ENCODE assay signal across 9 mouse cellular contexts in genomic region chr12:14150568-14150909, GRCm38 (mm10). TPM values are rescaled to one million over a fixed set of nuclear protein-coding genes. Genes with fewer than 3 reads are reported as not detected.
A peak's percentile ranks its signal among the peaks of the same experiment; 100 is the strongest.
DNase-seq lines count a peak whose midpoint lies in the region; ATAC-seq and TF ChIP-seq lines count a peak whose summit lies in the region.
"Had no signal": no experiment of that assay in that cellular context is flagged by ENCODE, and none has a peak within 500 bp of the region (broad histone marks: within the 10 kb centered on the region; RNA-seq: fewer than 3 reads in every experiment).

No protein-coding gene starts in this region.

- peak overlapping the region; percentile 76 for H3K4me2 ChIP-seq in embryonic facial prominence, embryonic 14.5 days (ENCODE audit: low read depth, low read length)
- H3K4me2 ChIP-seq in intestine, embryonic 15.5 days (replicated peaks) = peak overlapping the region; percentile 94
- H3K4me2 ChIP-seq in liver, postnatal 0 days (ENCODE audit: low read depth, low read length) = peak overlapping the region; percentile 76

- DNase-seq in embryo, embryonic 10 days (ENCODE audit: low spot score) = peak; percentile 12
- DNase-seq in embryo, embryonic 11 days = no peak
- no peak for DNase-seq in embryonic facial prominence, embryonic 14.5 days (ENCODE audit: low spot score)
- DNase-seq in liver, postnatal 0 days = peak; percentile 13
- DNase-seq in c-Kit-positive CD71-positive TER-119-positive erythroid progenitor cells, embryonic 14.5 days (ENCODE audit: low spot score) = no peak

- peak overlapping the region; percentile 79 for H3K4me3 ChIP-seq in E14TG2a.4 (replicated peaks; ENCODE audit: low read length)
- peak overlapping the region; percentile 56 for H3K4me3 ChIP-seq in embryonic facial prominence, embryonic 14.5 days (ENCODE audit: low read depth, low read length)
- H3K4me3 ChIP-seq in intestine, embryonic 15.5 days (replicated peaks) = peak overlapping the region; percentile 51
- H3K4me3 ChIP-seq in liver, postnatal 0 days (ENCODE audit: low read depth, low read length) = peak overlapping the region; percentile 53
- H3K4me3 ChIP-seq in small intestine, adult 2 months (ENCODE audit: low read depth, low read length) = peak overlapping the region; percentile 78

- no peak for ATAC-seq in embryonic facial prominence, embryonic 14.5 days (ENCODE audit: low read depth)
- ATAC-seq in intestine, embryonic 15.5 days = peak; percentile 1; the same call in 1 of the 2 replicates
- no peak for ATAC-seq in liver, postnatal 0 days

- TF ChIP-seq EP300 in liver, postnatal 0 days (IDR thresholded peaks at IDR 0.05; ENCODE audit: low read depth) = no peak

- no peaks in the 10 kb centered on the region for H3K36me3 ChIP-seq in E14TG2a.4 (ENCODE audit: insufficient read depth, low read length)
- no peaks in the 10 kb centered on the region for H3K36me3 ChIP-seq in embryonic facial prominence, embryonic 14.5 days (ENCODE audit: control insufficient read depth, insufficient read depth, low read length)
- no peaks in the 10 kb centered on the region for H3K36me3 ChIP-seq in intestine, embryonic 15.5 days
- H3K36me3 ChIP-seq in liver, postnatal 0 days (replicated peaks; ENCODE audit: insufficient read depth, low read length) = no peaks in the 10 kb centered on the region
- H3K36me3 ChIP-seq in small intestine, adult 2 months (ENCODE audit: control insufficient read depth, insufficient read depth, low read length) = no peaks in the 10 kb centered on the region; the same call in 1 of the 2 replicates

- no peaks in the 10 kb centered on the region for H3K9me3 ChIP-seq in E14TG2a.4 (ENCODE audit: low read length)
- H3K9me3 ChIP-seq in embryonic facial prominence, embryonic 14.5 days (ENCODE audit: control insufficient read depth, low read length) = no peaks in the 10 kb centered on the region
- no peaks in the 10 kb centered on the region for H3K9me3 ChIP-seq in intestine, embryonic 15.5 days
- no peaks in the 10 kb centered on the region for H3K9me3 ChIP-seq in liver, postnatal 0 days (ENCODE audit: low read length)

- peaks cover 36% of the 10 kb centered on the region for H3K4me1 ChIP-seq in E14TG2a.4 (replicated peaks; ENCODE audit: low read depth, low read length)
- H3K4me1 ChIP-seq in embryonic facial prominence, embryonic 14.5 days (ENCODE audit: control insufficient read depth, insufficient read depth, low read length) = peaks cover 26% of the 10 kb centered on the region
- peaks cover 18% of the 10 kb centered on the region for H3K4me1 ChIP-seq in intestine, embryonic 15.5 days (replicated peaks)
- H3K4me1 ChIP-seq in liver, postnatal 0 days (ENCODE audit: insufficient read depth) = peaks cover 4% of the 10 kb centered on the region; the same call in 1 of the 2 replicates
- H3K4me1 ChIP-seq in small intestine, adult 2 months (ENCODE audit: control insufficient read depth, insufficient read depth, insufficient read length, low read length) = peaks cover 7% of the 10 kb centered on the region; the same call in 1 of the 2 replicates

- peaks cover 65% of the 10 kb centered on the region for H3K27me3 ChIP-seq in E14TG2a.4 (ENCODE audit: insufficient read depth, low read length)
- H3K27me3 ChIP-seq in embryonic facial prominence, embryonic 14.5 days (replicated peaks; ENCODE audit: control insufficient read depth, insufficient read depth, low read length) = peaks cover 36% of the 10 kb centered on the region
- peaks cover 23% of the 10 kb centered on the region for H3K27me3 ChIP-seq in intestine, embryonic 15.5 days (replicated peaks)
- H3K27me3 ChIP-seq in liver, postnatal 0 days (ENCODE audit: insufficient read depth, low read length) = peaks cover 30% of the 10 kb centered on the region
- no peaks in the 10 kb centered on the region for H3K27me3 ChIP-seq in small intestine, adult 2 months (ENCODE audit: control insufficient read depth, insufficient read depth, low read length)
- H3K27me3 ChIP-seq: CH12.LX had no signal

- no peak for TF ChIP-seq CTCF in E14TG2a.4 (conservative IDR thresholded peaks at IDR 0.05; ENCODE audit: low read length)
- TF ChIP-seq CTCF in liver, postnatal 0 days (IDR thresholded peaks at IDR 0.05; ENCODE audit: low read depth) = no peak
- TF ChIP-seq CTCF in small intestine, adult 2 months (IDR thresholded peaks at IDR 0.05; ENCODE audit: extremely low read depth, insufficient read length, insufficient replicate concordance, low read depth, low read length) = no peak

- H3K9ac ChIP-seq in embryonic facial prominence, embryonic 14.5 days (ENCODE audit: low read depth, low read length) = peak overlapping the region; percentile 58
- H3K9ac ChIP-seq in intestine, embryonic 15.5 days = peak overlapping the region; percentile 42
- 0 out of 2 replicates have a peak overlapping the region, but pooled peaks have one; percentile 26 for H3K9ac ChIP-seq in liver, postnatal 0 days (replicated peaks)

- TF ChIP-seq POLR2A in small intestine, adult 2 months (IDR thresholded peaks at IDR 0.05; ENCODE audit: low read depth, low read length) = no peak; the same call in 1 of the 2 replicates

- WGBS in embryonic facial prominence, embryonic 14.5 days = 1% methylated on average over 20 of the region's 20 CpGs
- WGBS in intestine, embryonic 15.5 days = 3% methylated on average over 20 of the region's 20 CpGs
- 2% methylated on average over 20 of the region's 20 CpGs for WGBS in liver, postnatal 0 days (ENCODE audit: insufficient replicate concordance)
- WGBS in small intestine, adult 2 months = 2% methylated on average over 20 of the region's 20 CpGs

- no peak overlapping the region for H3K27ac ChIP-seq in embryonic facial prominence, embryonic 14.5 days (replicated peaks; ENCODE audit: low read depth, low read length)
- H3K27ac ChIP-seq in intestine, embryonic 15.5 days = no peak overlapping the region
- H3K27ac ChIP-seq in liver, postnatal 0 days (ENCODE audit: low read depth) = no peak overlapping the region
- peak overlapping the region; percentile 82; the same call in 1 of the 2 replicates for H3K27ac ChIP-seq in small intestine, adult 2 months (ENCODE audit: insufficient read depth, low read depth, low read length)

RNA-seq across cellular contexts. Expression of gene Fam84a, which starts 1.3 kb away (rescaled TPM):
- polyA plus RNA-seq in embryonic facial prominence, embryonic 14.5 days (2014; fragmentation: Nextera tagmentation; extraction: Ambion mirVana) = 16.4 and 20.8 TPM in 2 replicates
- 6.5 and 7.4 TPM in 2 replicates for polyA plus RNA-seq in intestine, embryonic 15.5 days (2015; fragmentation: Nextera tagmentation; extraction: Ambion mirVana)
- polyA plus RNA-seq in liver, postnatal 0 days (2015; fragmentation: Nextera tagmentation; extraction: Ambion mirVana) = 3.1 and 3.5 TPM in 2 replicates
- polyA plus RNA-seq in small intestine, adult 2 months (2012; rRNA removed) = 15.7 and 46.2 TPM in 2 replicates

Comparison
In these comparisons a context has a peak if more than half of its experiments do, and no peak if none do; other contexts are left out.
1. DNase-seq: peak in embryo, embryonic 10 days (single experiment) and liver, postnatal 0 days (single experiment); none in embryo, embryonic 11 days (single experiment), embryonic facial prominence, embryonic 14.5 days (single experiment) and c-Kit-positive CD71-positive TER-119-positive erythroid progenitor cells, embryonic 14.5 days (single experiment).
2. Peak in every context shown above with its lines, with median percentiles within 50 percentile points of each other: H3K4me3 ChIP-seq, H3K4me2 ChIP-seq and H3K9ac ChIP-seq.